Mouse (Mus musculus) heart, adult 8-10 months (tissue): ENCODE data around the gene Cfap70. TPM values are rescaled to one million over a fixed set of nuclear protein-coding genes. Genes with fewer than 3 reads are reported as not detected.

Source experiments
- DNase-seq: peaks from one replicate; pipeline ENCODE4 v3.0.0; 2022; ENCODE audit warnings: low spot score
- total RNA-seq, 4 experiments: library from RNA; stranded (reverse); gene quantifications; 2 replicates each; pipeline ENCODE4 v1.2.4; 2022

The Cfap70 gene
- total RNA-seq, 4 experiments from 2014 or later, result not detected

- DNase-seq, result no peak
These were observed 23.4 kb downstream of the Cfap70 start for GRCm38 (mm10) chr14:20428593-20428992.

DNA sequence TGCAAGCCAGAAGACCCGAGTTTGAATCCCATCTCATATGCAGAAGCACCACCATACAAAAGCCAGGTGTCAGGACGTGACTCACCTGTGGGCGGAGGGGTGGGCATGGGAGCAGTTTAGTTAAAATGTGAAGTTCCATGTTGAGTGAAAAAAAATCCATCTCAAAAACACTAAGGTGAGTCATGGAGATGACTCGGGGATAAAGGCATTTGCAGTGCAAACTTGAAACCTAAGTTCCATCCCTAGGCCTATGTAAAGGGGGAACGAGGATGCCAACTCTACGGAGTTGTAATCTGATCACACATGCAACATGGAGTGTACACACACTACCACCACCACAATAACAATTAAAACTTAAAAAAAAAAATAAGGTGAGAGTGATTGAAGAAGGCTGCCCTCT is 29.0 kb downstream of the Cfap70 start:
- DNase-seq, result no peak

- peak; percentile 9 for DNase-seq
These were observed 29.8 kb downstream of the Cfap70 start for GRCm38 (mm10) chr14:20422257-20422656.

- DNase-seq, result no peak
These were observed 52.0 kb downstream of the Cfap70 start for GRCm38 (mm10) chr14:20400071-20400470.

GRCm38 (mm10) chr14:20398864-20399263 is 53.2 kb downstream of the Cfap70 start:
- no peak for DNase-seq

DNA sequence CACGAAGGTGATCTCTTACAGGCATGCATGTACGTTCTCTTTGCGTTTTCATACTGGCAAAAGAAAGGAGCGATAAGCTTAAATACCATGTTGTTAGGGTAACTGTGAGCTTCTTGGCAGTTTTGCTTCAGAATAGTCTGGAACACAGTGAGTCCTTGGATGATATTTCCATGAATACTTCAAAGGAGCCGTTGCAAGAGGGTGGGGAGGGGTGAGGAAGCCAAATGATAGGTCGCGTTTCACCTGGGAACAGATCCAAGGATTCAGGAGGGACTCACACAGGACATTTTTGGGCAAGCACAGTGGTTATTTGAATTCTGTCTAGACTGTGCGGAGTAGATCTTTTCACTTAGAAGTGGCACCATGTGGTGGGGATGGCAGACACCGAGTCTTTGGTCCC is 54.8 kb downstream of the Cfap70 start:
- DNase-seq, result no peak

- DNase-seq, result peak; percentile 94
These were observed 58.7 kb downstream of the Cfap70 start, which contains the start of gene Mrps16 for GRCm38 (mm10) chr14:20393205-20393913. Gene Mrps16, minus strand, starts transcription at chr14:20393634.

GRCm38 (mm10) chr14:20392326-20392725 is 59.7 kb downstream of the Cfap70 start:
- DNase-seq, result no peak

GRCm38 (mm10) chr14:20389446-20390079 is 62.5 kb downstream of the Cfap70 start:
- no peak for DNase-seq

DNA sequence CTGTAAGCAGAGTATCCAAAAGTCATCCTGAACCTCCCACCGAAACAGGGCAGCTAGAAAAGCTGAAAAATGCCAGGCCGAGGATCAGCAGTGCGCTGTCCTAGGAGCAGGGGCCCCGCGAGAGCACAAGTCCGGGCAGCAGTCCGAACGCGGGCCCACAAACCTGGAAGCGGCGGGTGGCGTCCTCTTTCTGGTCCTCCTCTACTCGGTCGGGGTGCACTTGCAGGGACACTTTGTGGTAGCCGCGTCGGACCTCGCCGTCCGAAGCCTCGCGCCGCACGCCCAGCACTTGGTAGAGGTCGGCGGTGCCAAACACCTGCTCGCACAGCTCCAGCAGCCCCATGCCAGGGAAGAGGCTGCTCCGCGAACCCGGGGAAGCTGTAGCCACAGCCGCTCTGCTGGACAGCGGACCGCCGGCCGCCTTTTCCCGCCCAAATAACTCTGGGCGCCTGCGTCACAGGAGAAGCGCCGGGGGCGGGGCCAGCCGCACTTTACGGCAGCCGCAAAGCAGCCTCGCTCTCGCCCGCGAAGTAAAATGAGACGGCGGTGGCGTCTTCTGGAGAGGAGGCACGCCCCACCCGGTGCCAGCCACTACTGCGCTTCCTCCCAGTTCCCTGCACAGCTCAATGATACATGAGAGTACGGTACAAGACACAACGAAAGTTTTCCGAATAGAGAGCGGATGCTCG is 63.4 kb downstream of the Cfap70 start, which contains the start of gene Dnajc9:
TSS of gene Dnajc9 (minus strand) at position 470 of the 689 bp plus-strand sequence.
- peak; percentile 93 for DNase-seq

GRCm38 (mm10) chr14:20379753-20380430 is 72.1 kb downstream of the Cfap70 start:
- DNase-seq, result no peak

DNA sequence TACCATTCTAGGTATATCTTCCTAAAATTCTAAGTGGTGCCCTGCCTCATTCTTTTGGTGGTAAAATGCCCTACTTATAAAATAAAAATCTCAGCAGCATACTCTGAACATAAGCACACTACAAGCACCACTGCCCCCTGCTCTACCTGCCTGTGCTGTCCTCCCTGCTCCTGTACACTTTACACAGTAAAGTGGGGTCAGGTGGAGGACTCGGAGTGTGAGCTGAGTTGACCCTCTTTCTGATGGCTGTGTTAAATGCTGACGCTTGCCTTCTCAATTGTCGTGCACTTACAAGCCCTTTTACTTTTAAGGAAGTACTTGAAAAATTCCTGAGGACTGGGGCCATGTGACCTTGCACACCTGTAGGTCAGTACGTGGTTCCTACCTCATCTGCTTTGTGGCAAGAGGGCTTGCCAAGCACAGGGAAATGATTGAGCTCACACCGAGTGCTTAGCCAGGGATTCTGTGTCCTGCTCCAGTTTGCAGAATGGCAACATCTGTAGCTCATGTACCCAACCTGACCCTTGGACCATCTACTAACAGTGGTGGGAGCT is 72.9 kb downstream of the Cfap70 start:
- DNase-seq, result no peak

- DNase-seq, result peak; percentile 26
These were observed 73.5 kb downstream of the Cfap70 start for GRCm38 (mm10) chr14:20378313-20379061.

- DNase-seq, result no peak
These were observed 74.9 kb downstream of the Cfap70 start for GRCm38 (mm10) chr14:20377112-20377521.

DNA sequence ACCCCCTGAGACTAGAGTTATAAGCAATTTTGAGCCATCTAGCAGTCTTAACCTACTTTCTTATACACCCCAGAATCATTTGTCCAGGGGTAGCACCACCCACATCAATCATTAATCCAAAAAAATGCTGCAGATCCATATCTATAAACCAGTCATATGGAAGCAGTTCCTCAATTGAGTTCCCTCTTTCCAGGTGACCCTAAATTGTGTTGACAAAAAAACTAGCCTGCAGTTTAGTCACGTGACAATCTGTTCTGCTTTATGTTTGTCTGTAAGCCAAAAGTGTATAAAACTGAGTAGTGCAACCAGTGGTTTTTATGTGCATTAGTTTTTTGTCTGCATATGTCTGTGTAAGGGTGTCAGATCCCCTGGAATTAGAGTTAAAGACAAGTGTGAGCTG is 80.2 kb downstream of the Cfap70 start:
- no peak for DNase-seq

DNA sequence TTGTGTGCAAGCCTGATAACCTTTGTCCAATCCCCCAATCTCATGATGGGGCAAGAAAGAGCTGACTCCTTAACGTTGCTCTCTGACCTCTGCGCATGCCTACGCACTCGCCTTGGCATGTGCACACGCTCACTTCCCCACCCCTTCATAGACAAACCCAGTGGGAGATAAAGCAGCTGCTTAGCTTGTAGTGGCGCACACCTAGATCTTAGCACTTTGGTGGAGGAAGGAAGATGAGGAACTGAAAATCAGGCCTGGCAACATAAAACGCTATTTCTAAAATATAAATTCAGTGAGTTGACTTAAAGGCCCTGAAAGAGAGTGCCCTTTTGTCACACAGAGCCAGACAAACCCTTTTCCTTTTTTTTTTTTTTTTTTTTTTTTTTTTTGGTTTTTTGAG is 81.2 kb downstream of the Cfap70 start:
- DNase-seq, result no peak

DNA sequence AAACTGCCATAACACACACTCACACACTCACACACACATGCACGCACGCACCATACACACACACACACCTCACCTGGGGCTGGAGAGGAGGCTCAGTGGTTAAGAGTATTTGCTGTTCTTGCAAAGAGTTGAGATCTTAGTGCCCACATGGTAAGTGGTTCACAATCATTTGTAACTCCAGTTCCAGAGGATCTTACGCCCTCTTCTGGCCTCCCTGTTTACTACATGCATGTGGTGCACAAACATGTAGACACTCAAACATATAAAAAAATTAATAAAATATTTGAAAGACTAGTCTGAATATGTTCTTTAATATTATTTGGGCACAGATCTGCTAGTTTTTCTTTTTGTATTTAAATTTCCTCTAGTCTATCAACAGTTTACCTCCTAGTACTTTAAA is 83.8 kb downstream of the Cfap70 start:
- DNase-seq, result no peak

DNA sequence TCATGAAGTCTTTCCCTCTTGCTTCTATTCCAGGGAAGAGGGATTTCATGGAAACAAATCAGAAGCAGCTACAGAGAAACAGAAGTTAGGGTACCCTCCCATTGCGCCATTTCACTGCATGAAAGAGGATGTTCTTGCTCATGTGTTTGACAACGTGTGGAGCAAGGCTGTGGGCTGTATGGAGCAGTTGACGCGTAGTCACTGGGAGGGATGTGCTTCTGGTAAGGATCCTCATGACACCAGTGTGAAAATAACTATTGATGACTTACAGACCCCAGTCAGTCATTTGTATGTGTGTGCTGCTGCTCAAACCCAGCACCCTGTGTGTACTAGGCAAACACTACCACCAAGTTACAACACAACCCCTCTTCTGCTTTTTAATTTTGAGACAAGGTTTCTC is 88.8 kb downstream of the Cfap70 start:
- no peak for DNase-seq

DNA sequence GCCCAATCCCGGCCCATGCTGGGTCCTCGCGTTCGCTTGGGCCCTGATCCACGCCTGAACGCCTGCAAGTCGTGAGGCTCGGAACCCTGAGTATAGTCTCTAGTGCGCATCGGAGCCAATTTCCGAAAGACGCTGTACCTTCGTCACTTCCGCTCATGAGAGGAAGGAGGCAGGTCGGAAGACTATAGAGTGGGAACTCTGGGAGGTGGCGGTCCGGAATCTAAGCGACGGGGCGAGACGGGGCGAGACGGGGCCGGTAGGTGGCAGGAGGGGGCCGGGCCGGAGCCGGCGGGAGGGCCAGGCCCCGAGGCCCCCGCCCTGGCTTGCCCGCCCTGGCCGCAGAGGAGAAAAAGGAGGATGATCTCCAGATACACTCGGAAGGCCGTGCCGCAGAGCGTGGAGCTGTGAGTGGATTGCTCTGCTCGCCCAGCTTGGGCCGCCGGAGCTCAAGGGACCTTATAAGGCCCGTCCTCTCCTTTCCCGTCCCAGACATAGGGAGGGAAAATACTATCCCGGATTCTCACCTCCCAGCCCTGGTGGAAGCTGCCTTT is 104.0 kb downstream of the Cfap70 start, which contains the start of the genes Ecd and Fam149b:
TSS of gene Ecd (minus strand) at position 131 of the 551 bp plus-strand sequence.
TSS of gene Fam149b (plus strand) at position 172 of the 551 bp plus-strand sequence.
- DNase-seq, result peak; percentile 96

DNA sequence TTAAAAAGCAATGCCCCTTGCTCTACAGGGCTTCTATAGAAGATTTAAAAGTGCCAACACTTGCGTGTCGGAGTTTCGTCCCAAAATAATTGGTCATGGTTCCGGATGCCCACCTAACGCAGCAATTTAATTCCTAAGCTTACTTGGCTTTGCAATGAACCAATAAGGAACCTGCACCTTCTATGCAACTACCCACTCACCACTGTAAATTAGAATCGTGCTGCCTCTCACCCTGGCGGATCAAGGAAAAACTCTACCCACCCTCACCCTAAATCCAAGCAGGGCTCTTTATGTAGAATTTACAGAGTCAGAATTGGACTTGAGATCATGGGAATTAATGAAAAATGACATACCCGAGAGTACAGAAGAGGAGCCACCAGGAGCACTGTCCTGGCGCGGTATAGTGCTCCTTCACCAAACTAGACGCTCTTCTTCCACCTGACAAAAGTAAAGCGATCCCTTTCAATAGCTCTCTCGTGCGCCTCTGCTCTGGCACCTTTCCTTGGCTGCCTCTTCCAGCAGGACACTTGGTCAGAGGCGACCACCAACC is 104.5 kb downstream of the Cfap70 start:
- no peak for DNase-seq
